In the genomic region with DNA sequence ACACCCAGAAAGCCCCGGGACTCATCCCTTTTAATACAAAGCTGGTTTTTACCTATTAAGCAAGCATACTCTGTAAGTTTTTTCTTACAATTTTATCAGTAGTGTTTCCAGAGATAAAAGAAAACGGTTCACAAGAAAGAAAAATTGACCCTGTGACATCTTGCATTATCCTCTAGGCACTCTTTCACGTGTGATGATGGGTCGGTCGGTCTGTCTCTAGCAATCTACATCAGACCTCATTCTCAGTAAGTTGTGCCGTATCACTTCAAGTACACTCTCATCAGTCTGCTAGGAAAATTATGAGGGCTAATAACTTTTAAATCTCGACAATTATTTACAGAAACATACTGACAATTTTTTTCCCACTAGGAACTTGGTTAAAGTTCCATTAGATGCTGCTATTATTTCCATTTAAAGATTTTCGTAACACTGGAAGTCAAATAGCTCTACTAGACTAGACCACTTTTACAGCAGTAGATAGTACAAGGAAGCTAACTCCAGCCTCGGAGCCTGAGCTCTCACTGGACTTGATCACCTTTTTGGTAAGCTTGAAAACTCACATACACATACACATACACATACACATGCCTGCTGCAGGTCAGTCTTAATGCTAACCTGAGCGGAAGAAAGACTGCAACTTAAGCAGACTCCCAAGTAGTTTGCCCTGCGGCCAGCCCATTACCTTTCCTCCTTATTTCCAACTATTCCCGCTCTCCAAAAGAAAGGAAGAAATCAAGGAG, we compare ENCODE assay signal across 8 mouse cellular contexts. TPM values are rescaled to one million over a fixed set of nuclear protein-coding genes. Genes with fewer than 3 reads are reported as not detected.
DNase-seq lines count a peak whose midpoint lies in the region; ATAC-seq and TF ChIP-seq lines count a peak whose summit lies in the region.

No protein-coding gene starts in this region.

- WGBS in forebrain, embryonic 13.5 days = 20% methylated on average over 12 of the region's 12 CpGs
- WGBS in neural tube, embryonic 13.5 days = 14% methylated on average over 12 of the region's 12 CpGs

- H3K27me3 ChIP-seq in ES-Bruce4 (ENCODE audit: control insufficient read depth, insufficient read depth, low read length, poor library complexity, severe bottlenecking) = no peaks in the 10 kb centered on the region
- H3K27me3 ChIP-seq in forebrain, embryonic 13.5 days = no peaks in the 10 kb centered on the region
- H3K27me3 ChIP-seq in neural tube, embryonic 13.5 days = no peaks in the 10 kb centered on the region

- H3K4me1 ChIP-seq in ES-Bruce4 (ENCODE audit: control insufficient read depth, insufficient read depth, low read length) = no peaks in the 10 kb centered on the region
- H3K4me1 ChIP-seq in forebrain, embryonic 13.5 days = peaks cover 20% of the 10 kb centered on the region
- H3K4me1 ChIP-seq in neural tube, embryonic 13.5 days (replicated peaks) = peaks cover 24% of the 10 kb centered on the region

- TF ChIP-seq POLR2A in ES-Bruce4 (IDR thresholded peaks at IDR 0.05; ENCODE audit: insufficient read depth, low read length) = no peak

- TF ChIP-seq CTCF in ES-Bruce4 (IDR thresholded peaks at IDR 0.05; ENCODE audit: low read depth, low read length) = no peak

- no peak overlapping the region for H3K27ac ChIP-seq in ES-Bruce4 (ENCODE audit: insufficient read depth, low read length)
- no peak overlapping the region for H3K27ac ChIP-seq in forebrain, embryonic 13.5 days
- peak overlapping the region; percentile 74; the same call in 1 of the 2 replicates for H3K27ac ChIP-seq in neural tube, embryonic 13.5 days (replicated peaks)

- intact Hi-C loops in left cerebral cortex, postnatal 14 days (cut with DNase I) = loop anchor here (5.0 kb wide), 1 partner anchor 210 kb away; no protein-coding TSS in a partner anchor

- peak; percentile 11 to 16 for DNase-seq in cerebellum, postnatal 25 days
- DNase-seq in cerebellum, postnatal 10 days = no peak
- DNase-seq in kidney, postnatal 36 days = peak; percentile 12 to 35
- no peak for DNase-seq in left cerebral cortex, postnatal 14 days (ENCODE audit: low spot score in 2 of 2)
- DNase-seq in left cerebral cortex, adult 18-20 months (ENCODE audit: low spot score in 2 of 2) = no peak

- peak overlapping the region; percentile 88 for H3K4me3 ChIP-seq in ES-Bruce4 (ENCODE audit: low read depth, low read length)
- H3K4me3 ChIP-seq in forebrain, embryonic 13.5 days = peak overlapping the region; percentile 95
- peak overlapping the region; percentile 99 for H3K4me3 ChIP-seq in neural tube, embryonic 13.5 days

- no peaks in the 10 kb centered on the region for H3K9me3 ChIP-seq in ES-Bruce4 (replicated peaks; ENCODE audit: control insufficient read depth, insufficient read depth, low read length, poor library complexity, severe bottlenecking)
- no peaks in the 10 kb centered on the region for H3K9me3 ChIP-seq in forebrain, embryonic 13.5 days (replicated peaks)
- no peaks in the 10 kb centered on the region for H3K9me3 ChIP-seq in neural tube, embryonic 13.5 days

- no peak for TF ChIP-seq EP300 in ES-Bruce4 (IDR thresholded peaks at IDR 0.05; ENCODE audit: insufficient read depth, low read depth, low read length)

- peak overlapping the region; percentile 97 for H3K9ac ChIP-seq in ES-Bruce4 (ENCODE audit: low read depth, poor library complexity, severe bottlenecking)
- peak overlapping the region; percentile 93 for H3K9ac ChIP-seq in forebrain, embryonic 13.5 days
- peak overlapping the region; percentile 95 for H3K9ac ChIP-seq in neural tube, embryonic 13.5 days

- peak; percentile 5; the same call in 1 of the 2 replicates for ATAC-seq in forebrain, embryonic 13.5 days
- ATAC-seq in neural tube, embryonic 13.5 days (ENCODE audit: low read depth) = 0 out of 2 replicates have a peak, but pooled peaks have one; percentile 17

- H3K36me3 ChIP-seq in ES-Bruce4 (ENCODE audit: control insufficient read depth, insufficient read depth, low read length, poor library complexity, severe bottlenecking) = peaks cover 26% of the 10 kb centered on the region
- H3K36me3 ChIP-seq in forebrain, embryonic 13.5 days (ENCODE audit: poor library complexity, severe bottlenecking) = peaks cover 11% of the 10 kb centered on the region
- peaks cover 12% of the 10 kb centered on the region for H3K36me3 ChIP-seq in neural tube, embryonic 13.5 days

- peak overlapping the region; percentile 87 for H3K4me2 ChIP-seq in forebrain, embryonic 13.5 days
- H3K4me2 ChIP-seq in neural tube, embryonic 13.5 days = peak overlapping the region; percentile 95

RNA-seq across cellular contexts. Expression of a gene that starts 1.0 kb away (rescaled TPM):
- polyA plus RNA-seq in ES-Bruce4 (2011; ENCODE audit: insufficient read depth, insufficient read length, low read depth, missing spikeins) = 140 and 143 TPM in 2 replicates
- 47.1 and 47.6 TPM in 2 replicates for polyA plus RNA-seq in forebrain, embryonic 13.5 days (2015; fragmentation: Nextera tagmentation; extraction: Ambion mirVana)
- polyA plus RNA-seq in neural tube, embryonic 13.5 days (2015; fragmentation: Nextera tagmentation; extraction: Ambion mirVana) = 39.7 and 40.8 TPM in 2 replicates
- 10 to 100 TPM; 22.9 to 23.3 TPM for total RNA-seq in left cerebral cortex, postnatal 14 days (2021)
- 10 to 100 TPM; 23.7 to 29.2 TPM for total RNA-seq in left cerebral cortex, adult 18-20 months (2021)

Comparison
In these comparisons a context has a peak if more than half of its experiments do, and no peak if none do; other contexts are left out.
1. DNase-seq: peak in cerebellum, postnatal 25 days (2 of 2) and kidney, postnatal 36 days (2 of 2); none in cerebellum, postnatal 10 days (0 of 2), left cerebral cortex, postnatal 14 days (0 of 2) and left cerebral cortex, adult 18-20 months (0 of 2).
2. Peak in every context shown above with its lines, with median percentiles within 50 percentile points of each other: H3K4me3 ChIP-seq and H3K9ac ChIP-seq.